Mouse (Mus musculus) intestine, embryonic 16.5 days (tissue): ENCODE results near the gene Scnn1a. TPM values are rescaled to one million over a fixed set of nuclear protein-coding genes. Genes with fewer than 3 reads are reported as not detected.

ENCODE experiments used
- ATAC-seq: fragments of 200-750 bp; cut with Nextera tagmentation; 2 replicates; pipeline ENCODE4 v1.8.0; 2017; ENCODE audit warnings: moderate TSS enrichment, moderate library complexity
- H3K27ac ChIP-seq: fragments of 300-500 bp; sonication (generic); 2 replicates; pipeline ENCODE4 v1.5.1; 2014; ENCODE audit warnings: mild to moderate bottlenecking, low read length
- H3K27me3 ChIP-seq: fragments of 300-500 bp; sonication (generic); replicated peaks from 2 replicates; pipeline ENCODE4 v1.6.1; 2014; ENCODE audit warnings: low read length, control low read depth, mixed read lengths; ENCODE audit not compliant: control insufficient read depth, insufficient read depth
- H3K36me3 ChIP-seq: fragments of 300-500 bp; sonication (generic); 2 replicates; pipeline ENCODE4 v1.6.1; 2014; ENCODE audit warnings: low read length, control low read depth; ENCODE audit not compliant: control insufficient read depth, insufficient read depth
- H3K4me1 ChIP-seq: fragments of 300-500 bp; sonication (generic); 2 replicates; pipeline ENCODE4 v1.6.1; 2014; ENCODE audit warnings: low read length, control low read depth, mixed read lengths; ENCODE audit not compliant: control insufficient read depth, insufficient read depth
- H3K4me2 ChIP-seq: fragments of 300-500 bp; sonication (generic); 2 replicates; pipeline ENCODE4 v1.6.1; 2014; ENCODE audit warnings: low read depth, low read length, control low read depth
- H3K4me3 ChIP-seq: fragments of 300-500 bp; sonication (generic); 2 replicates; pipeline ENCODE4 v1.5.1; 2014; ENCODE audit warnings: mild to moderate bottlenecking, low read length
- H3K9ac ChIP-seq: fragments of 300-500 bp; sonication (generic); 2 replicates; pipeline ENCODE4 v1.6.1; 2014; ENCODE audit warnings: low read depth, low read length
- H3K9me3 ChIP-seq: fragments of 300-500 bp; sonication (generic); 2 replicates; pipeline ENCODE4 v1.6.1; 2016; ENCODE audit warnings: low read length, control low read depth; ENCODE audit not compliant: control insufficient read depth
- WGBS: fragments of 180-500 bp; shearing (Covaris S2); extraction: QIAGEN DNeasy Blood & Tissue Kit; methylation state at CpG from one replicate; pipeline ENCODE4 v1.1.7; 2014; 5-methylcytosine and 5-hydroxymethylcytosine counted together
- polyA plus RNA-seq: library from polyadenylated mRNA; unstranded; fragments of >200 nt; fragmentation: Nextera tagmentation; extraction: Ambion mirVana; gene quantifications from 2 replicates; pipeline ENCODE4 v1.2.1, GENCODE M21; 2015

Scnn1a gene
- polyA plus RNA-seq, 1 experiment from 2014 or later = 5.0 TPM

DNA sequence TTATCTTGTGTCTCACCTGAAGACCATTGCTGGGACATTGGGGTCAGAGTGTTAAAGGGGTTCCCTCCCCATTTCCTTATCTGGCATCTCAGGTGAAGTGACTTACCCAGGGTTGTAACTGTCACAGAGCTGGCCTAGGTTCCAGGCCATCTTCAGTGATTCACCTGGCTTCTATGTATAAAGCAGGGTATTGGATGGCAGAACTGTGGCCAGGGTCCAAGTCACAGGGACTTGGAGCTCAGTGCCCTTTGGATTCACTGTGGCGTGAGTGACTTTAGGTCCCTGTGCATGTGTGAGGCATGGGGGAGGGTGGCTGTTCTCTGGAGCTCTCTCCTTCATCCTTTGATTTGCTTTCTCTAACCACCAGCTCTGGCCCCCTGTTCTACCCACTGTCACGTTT is 25.6 kb downstream of the Scnn1a start:
- Histone ChIP-seq H3K4me2 (0 out of 2 replicates have a peak overlapping the region, but pooled peaks have one; percentile 6), H3K9me3 (no peaks in the 10 kb centered on the region), H3K36me3 (no peaks in the 10 kb centered on the region), H3K27ac (peak overlapping the region; percentile 68), H3K27me3 (no peaks in the 10 kb centered on the region), H3K9ac (no peak overlapping the region), H3K4me1 (peaks cover 54% of the 10 kb centered on the region), H3K4me3 (no peak overlapping the region)
- 55% methylated on average over 2 of the region's 2 CpGs for WGBS
- ATAC-seq = peak; percentile 49

- H3K36me3 ChIP-seq = no peaks in the 10 kb centered on the region
- 10% methylated on average over 22 of the region's 22 CpGs for WGBS
- peak within 1 kb of the TSS; percentile 94 for H3K4me2 ChIP-seq
- no peaks in the 10 kb centered on the region for H3K27me3 ChIP-seq
- peak within 1 kb of the TSS; percentile 93 for H3K9ac ChIP-seq
- ATAC-seq = peak; percentile 6
- H3K4me1 ChIP-seq = peaks cover 66% of the 10 kb centered on the region
- H3K4me3 ChIP-seq = peak within 1 kb of the TSS; percentile 68
- H3K27ac ChIP-seq = peak within 1 kb of the TSS; percentile 93
- H3K9me3 ChIP-seq = no peaks in the 10 kb centered on the region
These were observed 28.5 kb downstream of the Scnn1a start, which contains the start of gene Tnfrsf1a for GRCm38 (mm10) chr6:125348721-125349574. Gene Tnfrsf1a (plus strand): TSS chr6:125349362.

- H3K36me3 ChIP-seq = no peaks in the 10 kb centered on the region
- H3K4me2 ChIP-seq = peak overlapping the region; percentile 94
- 1% methylated on average over 27 of the region's 27 CpGs for WGBS
- peak overlapping the region; percentile 93 for H3K9ac ChIP-seq
- peak; percentile 75 for ATAC-seq
- H3K9me3 ChIP-seq = no peaks in the 10 kb centered on the region
- no peaks in the 10 kb centered on the region for H3K27me3 ChIP-seq
- H3K27ac ChIP-seq = peak overlapping the region; percentile 93
- H3K4me3 ChIP-seq = peak overlapping the region; percentile 68
- H3K4me1 ChIP-seq = peaks cover 66% of the 10 kb centered on the region
These were observed 29.2 kb downstream of the Scnn1a start for GRCm38 (mm10) chr6:125349575-125350230.

- Histone ChIP-seq H3K9ac (peak overlapping the region; percentile 93), H3K9me3 (no peaks in the 10 kb centered on the region), H3K27ac (peak overlapping the region; percentile 93), H3K4me2 (peak overlapping the region; percentile 94), H3K27me3 (no peaks in the 10 kb centered on the region), H3K36me3 (no peaks in the 10 kb centered on the region), H3K4me1 (peaks cover 66% of the 10 kb centered on the region), H3K4me3 (peak overlapping the region; percentile 68)
- no peak for ATAC-seq
- 4% methylated on average over 20 of the region's 20 CpGs for WGBS
These were observed 30.0 kb downstream of the Scnn1a start for GRCm38 (mm10) chr6:125350231-125350994.

DNA sequence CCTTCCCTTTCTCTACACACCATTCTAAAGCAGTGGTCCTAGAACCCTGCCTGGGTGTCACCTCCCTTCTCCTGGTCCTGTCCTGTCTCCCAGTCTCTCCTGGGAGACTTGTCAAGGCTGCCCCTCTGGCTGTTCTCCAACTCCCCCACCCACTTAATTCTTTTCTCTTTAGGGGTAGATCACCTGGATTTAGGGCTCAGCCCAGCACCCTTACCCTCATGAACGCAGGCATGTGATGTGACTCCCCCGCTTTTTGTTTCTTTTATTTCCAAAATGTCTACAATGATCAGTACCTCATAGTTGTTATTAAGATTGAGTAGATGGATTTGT is 30.5 kb downstream of the Scnn1a start:
- H3K4me2 ChIP-seq = peak overlapping the region; percentile 94
- H3K9ac ChIP-seq = peak overlapping the region; percentile 93
- H3K27me3 ChIP-seq = no peaks in the 10 kb centered on the region
- H3K27ac ChIP-seq = peak overlapping the region; percentile 31; the same call in 1 of the 2 replicates
- WGBS = 72% methylated on average over 2 of the region's 2 CpGs
- H3K36me3 ChIP-seq = no peaks in the 10 kb centered on the region
- ATAC-seq = no peak
- H3K4me1 ChIP-seq = peaks cover 66% of the 10 kb centered on the region
- no peaks in the 10 kb centered on the region for H3K9me3 ChIP-seq
- H3K4me3 ChIP-seq = peak overlapping the region; percentile 68

GRCm38 (mm10) chr6:125351368-125352045 is 31.0 kb downstream of the Scnn1a start:
- no peak; the same call in 1 of the 2 replicates for ATAC-seq
- H3K9ac ChIP-seq = no peak overlapping the region
- H3K4me2 ChIP-seq = peak overlapping the region; percentile 94
- no peaks in the 10 kb centered on the region for H3K9me3 ChIP-seq
- H3K36me3 ChIP-seq = no peaks in the 10 kb centered on the region
- 49% methylated on average over 8 of the region's 8 CpGs for WGBS
- H3K27ac ChIP-seq = peak overlapping the region; percentile 40; the same call in 1 of the 2 replicates
- peak overlapping the region; percentile 68 for H3K4me3 ChIP-seq
- H3K27me3 ChIP-seq = no peaks in the 10 kb centered on the region
- peaks cover 68% of the 10 kb centered on the region for H3K4me1 ChIP-seq

DNA sequence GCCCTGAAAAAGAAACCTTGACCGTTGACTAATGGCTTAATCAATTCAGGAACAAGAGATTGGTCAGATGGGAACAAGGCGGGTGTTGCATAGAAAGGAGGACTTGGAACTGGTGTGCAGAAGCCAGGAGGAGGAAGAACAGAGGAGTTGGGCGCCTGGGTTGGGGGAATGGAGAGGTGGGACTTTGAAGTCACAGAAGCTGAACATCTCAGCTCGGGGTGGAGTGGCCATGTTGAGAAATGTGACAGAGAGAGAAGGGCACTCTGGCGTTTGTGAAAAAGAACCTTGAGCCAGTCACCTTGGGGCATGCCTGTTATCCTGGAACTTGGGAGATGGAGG is 31.6 kb downstream of the Scnn1a start:
- Histone ChIP-seq H3K9ac (no peak overlapping the region), H3K4me3 (no peak overlapping the region), H3K4me2 (peak overlapping the region; percentile 94; the same call in 1 of the 2 replicates), H3K36me3 (no peaks in the 10 kb centered on the region), H3K4me1 (peaks cover 68% of the 10 kb centered on the region), H3K9me3 (no peaks in the 10 kb centered on the region), H3K27me3 (no peaks in the 10 kb centered on the region), H3K27ac (no peak overlapping the region)
- no peak for ATAC-seq
- WGBS = 48% methylated on average over 5 of the region's 5 CpGs

- Histone ChIP-seq H3K36me3 (0 out of 2 replicates have a peak, but pooled peaks cover 5% of the 10 kb centered on the region), H3K9me3 (no peaks in the 10 kb centered on the region), H3K27ac (no peak overlapping the region), H3K4me2 (peak overlapping the region; percentile 2; the same call in 1 of the 2 replicates), H3K4me1 (peaks cover 68% of the 10 kb centered on the region), H3K9ac (peak overlapping the region; percentile 2; the same call in 1 of the 2 replicates), H3K4me3 (no peak overlapping the region), H3K27me3 (no peaks in the 10 kb centered on the region)
- 68% methylated on average over 4 of the region's 4 CpGs for WGBS
- no peak for ATAC-seq
These were observed 32.4 kb downstream of the Scnn1a start for GRCm38 (mm10) chr6:125352811-125353210.
